12 mouse cellular contexts compared by ENCODE assay signal in the genomic region with DNA sequence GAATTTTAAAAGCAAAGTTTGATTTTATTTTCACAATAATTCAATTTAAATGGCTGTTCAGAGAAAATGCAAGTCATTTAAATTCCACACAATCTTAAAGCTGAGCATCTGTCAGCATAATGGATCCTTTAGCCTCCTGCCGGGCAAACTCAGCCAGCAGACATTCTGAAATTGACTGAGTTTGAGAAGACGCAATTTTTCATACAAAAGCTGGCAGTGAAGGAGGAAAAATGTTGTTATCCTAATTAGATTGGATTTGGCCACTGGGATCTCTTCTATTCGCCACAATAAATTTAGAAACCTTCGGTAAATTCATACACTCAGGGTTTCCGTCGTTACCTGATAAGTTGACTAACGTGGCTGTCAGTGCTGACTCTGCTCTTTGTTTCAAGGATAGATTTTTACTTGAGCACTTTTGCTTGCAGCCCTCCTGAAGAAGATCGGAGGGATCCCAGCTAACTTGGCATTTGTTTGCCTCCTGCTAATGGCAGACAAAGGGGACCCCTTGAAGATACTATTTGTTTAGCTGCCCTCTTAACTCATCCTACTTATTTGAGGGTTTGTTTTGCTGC.
DNase-seq lines count a peak whose midpoint lies in the region; ATAC-seq and TF ChIP-seq lines count a peak whose summit lies in the region.
"Had no signal": no experiment of that assay in that cellular context is flagged by ENCODE, and none has a peak within 500 bp of the region (broad histone marks: within the 10 kb centered on the region; RNA-seq: fewer than 3 reads in every experiment).

No protein-coding gene starts in this region.

- ATAC-seq in lung, embryonic 14.5 days (ENCODE audit: insufficient read depth) = no peak
- peak; percentile 60; the same call in 1 of the 2 replicates for ATAC-seq in hindbrain, embryonic 16.5 days
- ATAC-seq: intestine, embryonic 15.5 days had no signal

- H3K9me3 ChIP-seq in lung, embryonic 14.5 days (ENCODE audit: low read depth, low read length) = no peaks in the 10 kb centered on the region
- no peaks in the 10 kb centered on the region for H3K9me3 ChIP-seq in hindbrain, embryonic 16.5 days (ENCODE audit: control insufficient read depth, low read length)
- H3K9me3 ChIP-seq: intestine, embryonic 15.5 days; liver, embryonic 13.5 days had no signal

- H3K36me3 ChIP-seq in lung, embryonic 14.5 days (ENCODE audit: insufficient read depth) = no peaks in the 10 kb centered on the region
- no peaks in the 10 kb centered on the region for H3K36me3 ChIP-seq in hindbrain, embryonic 16.5 days (ENCODE audit: control insufficient read depth, insufficient read depth, low read length)
- H3K36me3 ChIP-seq: intestine, embryonic 15.5 days; liver, embryonic 13.5 days had no signal

- no peak overlapping the region; the same call in 1 of the 2 replicates for H3K4me2 ChIP-seq in lung, embryonic 14.5 days
- H3K4me2 ChIP-seq in hindbrain, embryonic 16.5 days (ENCODE audit: low read length) = peak overlapping the region; percentile 43
- H3K4me2 ChIP-seq: intestine, embryonic 15.5 days; liver, embryonic 13.5 days had no signal

- no peak overlapping the region for H3K9ac ChIP-seq in lung, embryonic 14.5 days
- peak overlapping the region; percentile 9; the same call in 1 of the 2 replicates for H3K9ac ChIP-seq in hindbrain, embryonic 16.5 days (ENCODE audit: low read depth, low read length)
- H3K9ac ChIP-seq: intestine, embryonic 15.5 days; liver, embryonic 13.5 days had no signal

- 30% methylated on average over 8 of the region's 8 CpGs for WGBS in lung, embryonic 14.5 days
- 40% methylated on average over 8 of the region's 8 CpGs for WGBS in lung, adult 2 months
- WGBS in hindbrain, embryonic 16.5 days = 24% methylated on average over 8 of the region's 8 CpGs

- no peak for TF ChIP-seq CTCF in lung, embryonic 14.5 days (IDR thresholded peaks at IDR 0.05; ENCODE audit: low read depth)
- TF ChIP-seq CTCF in lung, adult 2 months (IDR thresholded peaks at IDR 0.05; ENCODE audit: insufficient read depth, low read length) = no peak

- DNase-seq in cerebellum, postnatal 25 days = peak; percentile 3 to 13
- no peak for DNase-seq in cerebellum, adult 8-10 months
- DNase-seq in lung, embryonic 14.5 days = peak; percentile 2
- no peak for DNase-seq in lung, adult 2 months
- DNase-seq in retina, embryonic 14.5 days (ENCODE audit: low spot score) = peak; percentile 61
- no peak for DNase-seq in urinary bladder, postnatal 14 days (ENCODE audit: low spot score)
- no peak for DNase-seq in adrenal gland, postnatal 4 days (ENCODE audit: low spot score in 2 of 2)
- DNase-seq: cerebellum, adult 11 months; gastrocnemius, postnatal 10 days; liver, embryonic 13.5 days had no signal

- H3K27ac ChIP-seq in lung, embryonic 14.5 days (ENCODE audit: low read depth) = no peak overlapping the region
- H3K27ac ChIP-seq in hindbrain, embryonic 16.5 days (ENCODE audit: low read depth, low read length) = peak overlapping the region; percentile 48; the same call in 1 of the 2 replicates
- H3K27ac ChIP-seq: intestine, embryonic 15.5 days; liver, embryonic 13.5 days had no signal

- no peak for TF ChIP-seq POLR2A in lung, adult 2 months (IDR thresholded peaks at IDR 0.05; ENCODE audit: borderline replicate concordance, extremely low read depth, low read depth, low read length)

- no peaks in the 10 kb centered on the region for H3K27me3 ChIP-seq in lung, embryonic 14.5 days (ENCODE audit: insufficient read depth, low read length)
- H3K27me3 ChIP-seq in hindbrain, embryonic 16.5 days (replicated peaks; ENCODE audit: control insufficient read depth, insufficient read depth, low read length) = no peaks in the 10 kb centered on the region
- H3K27me3 ChIP-seq: intestine, embryonic 15.5 days; liver, embryonic 13.5 days had no signal

- H3K4me3 ChIP-seq in lung, embryonic 14.5 days (ENCODE audit: low read depth, low read length) = no peak overlapping the region
- no peak overlapping the region for H3K4me3 ChIP-seq in lung, adult 2 months (replicated peaks; ENCODE audit: extremely low read depth, low read depth, low read length)
- H3K4me3 ChIP-seq in hindbrain, embryonic 16.5 days (ENCODE audit: low read length) = peak overlapping the region; percentile 22
- H3K4me3 ChIP-seq: intestine, embryonic 15.5 days; liver, embryonic 13.5 days had no signal

- H3K4me1 ChIP-seq in lung, embryonic 14.5 days (ENCODE audit: insufficient read depth) = no peaks in the 10 kb centered on the region
- no peaks in the 10 kb centered on the region for H3K4me1 ChIP-seq in lung, adult 2 months (ENCODE audit: control insufficient read depth, insufficient read depth, low read length)
- H3K4me1 ChIP-seq in hindbrain, embryonic 16.5 days (ENCODE audit: control insufficient read depth, insufficient read depth, low read depth, low read length) = no peaks in the 10 kb centered on the region
- H3K4me1 ChIP-seq: intestine, embryonic 15.5 days; liver, embryonic 13.5 days had no signal

Comparison
In these comparisons a context has a peak if more than half of its experiments do, and no peak if none do; other contexts are left out.
1. DNase-seq: peak in cerebellum, postnatal 25 days (2 of 2), lung, embryonic 14.5 days (single experiment) and retina, embryonic 14.5 days (single experiment); none in cerebellum, adult 8-10 months (single experiment), lung, adult 2 months (single experiment), urinary bladder, postnatal 14 days (single experiment) and adrenal gland, postnatal 4 days (0 of 2).